Mouse (Mus musculus) thymus, adult 2 months (tissue): ENCODE results near the gene Plbd2.

Experiments used
- CTCF ChIP-seq: fragments of 200-500 bp; IDR thresholded peaks from 2 replicates; pipeline ENCODE4 v1.5.1; 2012; ENCODE audit warnings: mild to moderate bottlenecking, control low read depth, low read length, moderate library complexity, borderline replicate concordance; ENCODE audit not compliant: control insufficient read depth, poor library complexity, insufficient read depth; ENCODE audit errors: extremely low read depth
- POLR2A ChIP-seq: fragments of 200-500 bp; IDR thresholded peaks from 2 replicates; pipeline ENCODE4 v1.6.1; 2012; ENCODE audit warnings: mild to moderate bottlenecking, low read length, control low read depth, moderate library complexity; ENCODE audit not compliant: control insufficient read depth, poor library complexity, insufficient read depth; ENCODE audit errors: extremely low read depth

GRCm38 (mm10) chr5:120447305-120447704 is 56.1 kb downstream of the Plbd2 start:
- no peak for TF ChIP-seq CTCF
- TF ChIP-seq POLR2A: no peak
